10 mouse cellular contexts compared by ENCODE assay signal in the genomic region with DNA sequence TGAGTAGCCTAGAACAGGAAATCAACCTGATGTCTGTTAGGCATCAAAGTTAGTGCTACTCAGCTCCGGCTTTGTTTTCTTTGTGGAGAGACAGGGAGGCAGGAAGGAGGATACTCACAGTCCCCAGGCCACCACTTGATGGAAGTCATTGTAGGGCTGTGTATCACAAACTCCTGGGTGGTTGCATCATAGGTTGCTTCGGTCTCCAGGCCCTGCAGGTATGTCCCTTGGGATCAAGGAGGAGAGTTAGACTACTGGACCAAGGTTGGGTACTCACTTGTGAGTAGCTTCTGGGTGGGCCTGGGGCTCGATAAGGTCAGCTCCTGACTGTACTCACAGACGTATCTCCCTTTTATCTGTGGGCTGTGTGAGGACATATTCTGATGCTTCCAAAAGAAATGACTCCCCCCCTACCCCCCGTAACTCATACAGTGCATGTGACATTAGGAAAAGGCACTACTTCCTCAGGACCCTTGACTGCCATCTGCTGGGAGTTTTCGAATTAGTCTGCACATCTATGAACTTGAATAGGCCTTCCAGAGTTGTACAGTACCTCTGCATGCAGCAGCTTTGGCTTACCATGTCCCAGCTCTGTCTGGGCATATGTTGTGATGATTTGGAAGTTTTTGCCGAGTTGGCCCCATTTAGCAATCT. TPM values are rescaled to one million over a fixed set of nuclear protein-coding genes. Genes with fewer than 3 reads are reported as not detected.
DNase-seq lines count a peak whose midpoint lies in the region; ATAC-seq lines count a peak whose summit lies in the region.
"Had no signal": no experiment of that assay in that cellular context is flagged by ENCODE, and none has a peak within 500 bp of the region (broad histone marks: within the 10 kb centered on the region; RNA-seq: fewer than 3 reads in every experiment).

No protein-coding gene starts in this region.

- peaks cover 2% of the 10 kb centered on the region; the same call in 1 of the 2 replicates for H3K4me1 ChIP-seq in heart, embryonic 11.5 days (ENCODE audit: control insufficient read depth, insufficient read depth, low read length)
- H3K4me1 ChIP-seq: hindbrain, embryonic 15.5 days had no signal

- no peak overlapping the region for H3K4me3 ChIP-seq in heart, embryonic 11.5 days (ENCODE audit: low read depth, low read length)
- H3K4me3 ChIP-seq: hindbrain, embryonic 15.5 days had no signal

- H3K9me3 ChIP-seq in heart, embryonic 11.5 days (replicated peaks; ENCODE audit: control insufficient read depth, low read length) = no peaks in the 10 kb centered on the region
- H3K9me3 ChIP-seq: hindbrain, embryonic 15.5 days had no signal

- H3K4me2 ChIP-seq in heart, embryonic 11.5 days = no peak overlapping the region
- H3K4me2 ChIP-seq: hindbrain, embryonic 15.5 days had no signal

- H3K36me3 ChIP-seq in heart, embryonic 11.5 days (ENCODE audit: control insufficient read depth, insufficient read depth, low read length) = no peaks in the 10 kb centered on the region
- H3K36me3 ChIP-seq in splenic B cell, adult 2 months (ENCODE audit: control insufficient read depth, insufficient read depth, low read length, poor library complexity, severe bottlenecking) = no peaks in the 10 kb centered on the region
- H3K36me3 ChIP-seq: hindbrain, embryonic 15.5 days had no signal

- no peak overlapping the region for H3K27ac ChIP-seq in heart, embryonic 11.5 days (ENCODE audit: low read depth, low read length)
- H3K27ac ChIP-seq: hindbrain, embryonic 15.5 days had no signal

- H3K9ac ChIP-seq in heart, embryonic 11.5 days (ENCODE audit: low read depth, low read length) = no peak overlapping the region
- H3K9ac ChIP-seq: hindbrain, embryonic 15.5 days had no signal

- H3K27me3 ChIP-seq in heart, embryonic 11.5 days (ENCODE audit: control insufficient read depth, insufficient read depth, low read length) = no peaks in the 10 kb centered on the region
- H3K27me3 ChIP-seq in splenic B cell, adult 2 months (ENCODE audit: control insufficient read depth, insufficient read depth, low read length, poor library complexity, severe bottlenecking) = no peaks in the 10 kb centered on the region
- H3K27me3 ChIP-seq: hindbrain, embryonic 15.5 days had no signal

- whole genome bisulfite sequencing in heart, embryonic 11.5 days (ENCODE audit: insufficient replicate concordance) = 62% methylated on average over 7 of the region's 7 CpGs

- no peak for ATAC-seq in heart, embryonic 11.5 days (replicated peaks; ENCODE audit: insufficient number of reproducible peaks, low FRiP score, low TSS enrichment)
- peak; percentile 61; the same call in 1 of the 2 replicates for ATAC-seq in megakaryocyte-erythroid progenitor cell, adult 5-6 weeks (replicated peaks; ENCODE audit: low FRiP score, low TSS enrichment, poor library complexity, severe bottlenecking)

- peak; percentile 93 for DNase-seq in heart, adult 11 months
- DNase-seq in adrenal gland, adult 2 months = peak; percentile 56
- DNase-seq in embryo, embryonic 10.5 days (ENCODE audit: low spot score) = peak; percentile 56
- DNase-seq in heart, postnatal 4 days = peak; percentile 81
- peak; percentile 76 to 81 for DNase-seq in layer of hippocampus, postnatal 10 days (ENCODE audit: low spot score in 2 of 2)
- peak; percentile 67 for DNase-seq in splenic B cell, adult 2 months (ENCODE audit: low read depth, low spot score)

RNA-seq across cellular contexts. Expression of a gene that starts 4.0 kb away (rescaled TPM):
- 0.42 and 0.52 TPM in 2 replicates for polyA plus RNA-seq in heart, embryonic 11.5 days (2014; fragmentation: Nextera tagmentation; extraction: Ambion mirVana)
- total RNA-seq in adrenal gland, adult 2 months (2021) = under 1 TPM in 1 of 2 experiments, not detected in 1; 0.78 TPM
- 0.46 and 1.9 TPM in 2 replicates for polyA plus RNA-seq in adrenal gland, adult 2 months (2012; rRNA removed)
- total RNA-seq in heart, postnatal 4 days (2021) = not detected
- total RNA-seq in layer of hippocampus, postnatal 10 days (2021) = under 1 TPM; 0.49 to 0.50 TPM
- total RNA-seq in megakaryocyte-erythroid progenitor cell, adult 5-6 weeks (2014; fragmentation: Nextera tagmentation) = not detected in 2 replicates
- not detected in 2 replicates for total RNA-seq in megakaryocyte-erythroid progenitor cell, adult 5-6 weeks (2017)
- total RNA-seq: ES-E14 had no signal

RNA-seq across cellular contexts. Expression of a gene that starts 41.3 kb away (rescaled TPM):
- polyA plus RNA-seq in heart, embryonic 11.5 days (2014; fragmentation: Nextera tagmentation; extraction: Ambion mirVana) = 7.4 and 8.1 TPM in 2 replicates
- 10 to 100 TPM; 14.3 to 16.3 TPM for total RNA-seq in adrenal gland, adult 2 months (2021)
- 3.6 and 4.0 TPM in 2 replicates for polyA plus RNA-seq in adrenal gland, adult 2 months (2012; rRNA removed)
- total RNA-seq in heart, postnatal 4 days (2021) = 10 to 100 TPM; 13.2 to 14.1 TPM
- total RNA-seq in layer of hippocampus, postnatal 10 days (2021) = 10 to 100 TPM; 33.4 to 36.3 TPM
- total RNA-seq in megakaryocyte-erythroid progenitor cell, adult 5-6 weeks (2014; fragmentation: Nextera tagmentation) = 9.3 and 10.7 TPM in 2 replicates
- 5.5 and 8.1 TPM in 2 replicates for total RNA-seq in megakaryocyte-erythroid progenitor cell, adult 5-6 weeks (2017)
